Mouse (Mus musculus) lung, adult 18-20 months (tissue): ENCODE data around the gene 1110008L16Rik.
"Not testable (repeated sequence)": the region's sequence is repeated elsewhere in the genome, so short reads cannot be mapped to it uniquely, and the experiment has no call there.

Source experiments
- DNase-seq, 2 experiments: peaks; one replicate each; pipeline ENCODE4 v3.0.0; 2022; ENCODE audit warnings: mixed read lengths in 2 of 2

1110008L16Rik gene

DNA sequence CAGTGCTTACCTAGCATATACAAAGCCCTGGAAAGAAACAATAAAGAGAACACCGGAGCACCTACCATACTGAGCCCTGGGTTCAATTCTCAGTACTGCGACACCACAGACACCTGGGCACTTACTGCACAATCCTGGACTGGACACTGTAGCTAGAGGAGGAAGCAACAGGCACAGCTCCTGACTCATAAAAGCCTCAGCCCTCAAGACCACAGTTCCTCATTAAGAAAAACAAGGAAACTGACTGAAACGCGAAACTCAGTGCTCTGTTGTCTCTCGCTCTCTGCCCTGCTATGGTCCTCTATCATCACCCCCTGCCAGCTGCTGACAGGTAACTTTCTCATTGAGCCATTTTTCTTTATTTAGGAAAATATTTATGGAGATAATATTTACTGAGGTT is at the start of gene 1110008L16Rik:
Gene 1110008L16Rik, plus strand, starts transcription at position 242 of the 400 bp plus-strand sequence.
- DNase-seq: no peak

DNA sequence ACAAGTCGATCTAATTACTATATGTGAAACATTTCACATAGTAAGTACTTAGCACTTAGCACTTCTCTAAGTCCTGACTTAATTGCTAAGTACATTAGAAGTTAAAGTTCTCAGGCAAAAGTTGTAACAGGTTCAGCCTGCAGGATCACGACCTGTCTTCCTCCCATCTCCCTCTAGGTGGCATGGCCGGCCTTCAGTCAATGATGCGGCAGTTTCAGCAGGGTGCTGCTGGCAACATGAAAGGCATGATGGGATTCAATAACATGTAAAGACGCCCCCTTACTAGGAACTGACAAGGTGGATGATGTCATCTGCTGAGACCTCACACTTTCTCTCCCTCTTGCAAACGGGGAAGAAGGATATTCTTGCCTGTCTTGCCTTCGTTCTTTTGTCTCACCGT is 37.4 kb upstream of the 1110008L16Rik start:
- not testable (repeated sequence) for DNase-seq

DNA sequence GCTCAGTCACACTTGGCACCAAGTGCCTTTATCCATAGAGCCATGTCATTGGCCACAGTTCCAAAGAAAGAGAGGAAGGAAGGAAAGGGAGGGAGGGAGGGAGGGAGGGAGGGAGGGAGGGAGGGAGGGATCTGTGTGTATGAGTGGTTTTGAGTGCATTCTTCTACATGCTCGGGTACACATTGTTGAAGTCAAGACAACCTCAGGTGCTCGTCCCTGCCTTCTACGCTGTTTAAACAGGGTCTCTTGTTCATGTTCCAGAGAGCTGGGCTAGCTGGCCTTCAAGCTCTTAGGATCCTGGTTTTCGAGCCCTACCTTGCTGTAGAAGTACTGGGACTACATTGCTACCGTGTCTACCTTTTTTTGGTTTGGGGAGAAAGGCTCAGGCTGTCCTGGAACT is 36.0 kb upstream of the 1110008L16Rik start:
- DNase-seq: not testable (repeated sequence)

DNA sequence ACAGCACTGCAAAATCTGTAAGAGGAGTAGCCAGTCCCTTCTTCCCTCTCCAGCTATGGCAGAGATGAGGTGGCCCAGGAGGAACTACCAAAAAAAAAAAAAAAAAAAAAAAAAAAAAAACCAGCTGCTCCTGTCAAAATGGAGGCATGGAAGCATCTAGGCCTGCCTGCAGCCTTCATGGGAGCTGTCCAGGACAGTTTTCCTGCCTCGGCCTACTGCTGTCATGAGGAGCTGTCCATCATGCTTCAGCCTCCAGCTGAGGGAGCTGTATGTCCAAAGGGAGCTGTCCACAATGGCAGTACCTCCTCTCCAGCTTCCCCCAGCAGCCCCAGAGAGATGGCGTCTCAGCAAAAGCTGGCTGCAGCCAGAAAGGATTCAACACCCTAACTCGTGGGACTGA is 27.1 kb upstream of the 1110008L16Rik start:
- DNase-seq: no peak

DNA sequence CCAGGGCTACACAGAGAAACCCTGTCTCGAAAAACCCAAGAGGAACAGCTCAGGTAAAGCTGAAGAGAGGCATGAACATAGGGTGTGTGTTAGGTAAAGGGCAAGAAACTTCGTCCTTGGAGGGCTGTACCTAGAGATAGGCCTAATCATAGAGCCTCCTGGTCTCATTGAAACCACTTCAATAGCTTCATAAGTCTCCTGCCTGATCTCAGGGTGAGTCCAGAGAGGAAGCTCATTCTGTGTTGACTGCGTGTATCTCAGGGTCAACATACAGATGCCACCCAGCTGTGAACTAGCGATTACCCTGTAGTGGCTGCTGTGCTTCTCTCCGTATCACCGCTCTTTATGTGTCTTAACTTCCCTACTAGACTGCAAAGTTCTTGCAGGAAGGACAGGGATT is 21.8 kb upstream of the 1110008L16Rik start:
- not testable (repeated sequence) for DNase-seq

DNA sequence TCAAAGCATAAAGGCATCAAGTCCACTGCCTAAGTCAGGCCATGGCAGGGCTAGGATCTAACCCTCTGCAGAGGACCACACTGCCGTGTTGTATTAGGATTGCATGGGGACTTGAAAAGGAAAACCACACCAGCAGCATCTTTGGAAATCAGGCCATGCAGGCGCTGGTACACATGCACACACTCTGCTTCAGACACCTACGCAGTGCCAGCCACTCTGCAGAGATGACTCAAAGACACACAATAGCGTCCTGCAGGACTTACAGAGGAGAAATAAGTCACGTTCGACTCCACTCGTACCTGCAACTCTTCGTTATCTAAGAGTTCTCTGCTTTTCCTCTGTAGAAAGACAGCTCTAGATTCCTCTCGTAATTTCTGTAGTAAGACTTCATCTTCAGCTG is 1.3 kb upstream of the 1110008L16Rik start:
- no peak for DNase-seq

DNA sequence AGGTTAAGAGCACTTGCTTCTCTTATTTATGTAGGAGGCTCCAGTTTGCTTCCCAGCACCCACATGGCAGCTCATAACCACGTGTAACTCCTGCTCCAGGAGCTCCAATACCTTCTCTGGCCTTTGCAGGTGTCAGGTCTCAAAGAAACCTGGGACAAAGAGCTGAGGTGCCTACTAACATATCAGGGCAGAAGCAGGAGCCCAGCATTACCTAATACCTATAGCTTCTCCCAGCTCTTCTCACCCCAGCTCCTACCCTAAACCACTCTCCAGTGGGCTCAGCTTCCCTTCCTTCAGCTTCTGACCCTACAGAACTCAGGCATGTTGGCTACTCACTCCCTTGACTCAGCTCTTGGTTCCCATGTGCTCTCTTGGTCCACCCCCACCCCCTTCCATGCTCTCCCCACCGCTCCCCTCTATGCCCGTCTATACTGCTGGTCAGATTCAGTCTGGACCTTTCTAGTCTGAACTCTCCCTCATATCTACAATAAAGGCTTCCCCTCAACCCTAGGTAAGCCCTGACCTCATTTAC is 1.5 kb downstream of the 1110008L16Rik start:
- no peak for DNase-seq

DNA sequence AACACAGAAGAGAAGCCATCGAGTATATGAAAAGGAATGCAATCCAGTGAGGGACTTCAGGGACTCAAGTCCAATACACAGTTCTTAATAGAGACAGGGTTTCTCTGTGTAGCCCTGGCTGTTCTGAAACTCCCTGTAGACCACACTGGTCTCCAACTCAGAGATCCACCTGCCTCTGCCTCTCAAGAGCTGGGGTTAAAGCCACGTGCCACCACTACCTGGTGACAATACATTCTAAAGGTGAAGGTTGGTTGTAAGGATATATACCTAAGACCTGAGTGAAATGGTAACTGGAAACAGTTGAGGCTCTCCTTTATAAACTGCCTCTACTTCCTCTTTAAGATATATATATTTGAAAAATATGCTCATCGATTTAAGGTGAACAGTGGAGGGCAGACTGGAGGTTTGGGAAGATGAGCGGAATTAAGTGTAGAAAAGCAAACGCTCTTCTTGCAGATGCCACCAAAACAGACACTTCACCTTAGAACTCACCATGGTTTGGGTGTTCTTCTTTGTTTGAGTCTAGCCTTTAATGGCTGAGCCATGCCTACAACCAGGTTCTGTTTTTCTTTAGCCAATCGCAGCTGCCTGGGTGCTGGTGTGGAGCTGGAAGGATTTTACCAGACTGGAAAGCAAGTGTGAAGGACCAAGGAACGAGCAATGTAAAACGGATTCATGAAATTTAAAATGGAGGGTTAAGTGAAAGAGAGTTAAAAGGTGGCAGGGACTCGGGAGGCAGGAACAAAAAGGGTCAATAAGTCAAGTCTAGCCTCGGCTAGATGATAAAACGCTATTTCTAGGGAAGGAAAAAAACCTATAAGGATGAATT is 2.3 kb downstream of the 1110008L16Rik start:
- DNase-seq: no peak

DNA sequence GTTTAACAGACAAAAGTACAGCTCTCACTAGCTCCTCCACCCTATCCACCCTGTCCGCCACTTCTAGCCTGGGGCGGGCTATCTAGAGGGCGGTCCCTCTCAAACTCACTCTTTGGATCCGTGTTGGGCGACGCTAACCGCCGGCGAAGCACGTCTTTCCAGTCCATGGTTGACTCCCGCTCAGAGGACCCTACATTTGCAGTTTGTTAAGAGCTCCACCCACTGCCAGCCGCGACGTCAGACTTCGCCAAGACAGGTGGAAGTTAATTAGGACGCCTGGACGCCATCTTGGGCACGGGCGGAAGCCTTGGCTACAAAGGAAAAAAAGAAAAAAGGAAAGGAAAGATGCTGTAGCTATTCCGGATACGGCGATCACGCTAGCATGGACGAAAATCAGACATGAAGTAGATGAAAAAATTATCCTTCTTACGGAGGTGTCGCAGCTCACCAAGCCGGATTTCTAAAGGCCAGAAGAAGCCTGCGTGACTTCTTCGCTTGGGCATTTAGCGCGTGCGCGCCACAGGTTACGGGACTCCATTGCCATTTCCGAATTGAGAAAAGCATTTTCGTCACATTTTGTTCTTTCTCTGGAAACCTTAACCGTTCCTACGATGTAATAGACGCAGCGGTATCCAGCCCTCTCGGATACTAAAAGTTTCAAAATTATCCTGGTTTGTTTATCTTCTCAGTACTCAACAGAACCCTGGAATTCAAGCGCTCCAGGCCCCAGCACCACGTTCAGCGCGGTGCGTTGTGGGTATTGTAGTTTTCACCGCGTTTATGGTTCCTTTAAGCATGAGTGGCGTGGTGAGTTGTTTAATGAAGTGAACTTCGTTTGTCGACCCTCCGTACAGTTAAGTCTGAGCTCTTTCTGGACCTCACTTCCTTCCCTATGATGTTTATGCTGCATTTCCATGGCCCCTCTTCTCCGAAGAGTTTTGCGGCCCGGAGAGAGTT is 3.4 kb downstream of the 1110008L16Rik start, which contains the start of gene Ppp2r3c:
Gene Ppp2r3c, minus strand, starts transcription at position 514 of the 957 bp plus-strand sequence.
- peak; percentile 95 to 96 for DNase-seq

DNA sequence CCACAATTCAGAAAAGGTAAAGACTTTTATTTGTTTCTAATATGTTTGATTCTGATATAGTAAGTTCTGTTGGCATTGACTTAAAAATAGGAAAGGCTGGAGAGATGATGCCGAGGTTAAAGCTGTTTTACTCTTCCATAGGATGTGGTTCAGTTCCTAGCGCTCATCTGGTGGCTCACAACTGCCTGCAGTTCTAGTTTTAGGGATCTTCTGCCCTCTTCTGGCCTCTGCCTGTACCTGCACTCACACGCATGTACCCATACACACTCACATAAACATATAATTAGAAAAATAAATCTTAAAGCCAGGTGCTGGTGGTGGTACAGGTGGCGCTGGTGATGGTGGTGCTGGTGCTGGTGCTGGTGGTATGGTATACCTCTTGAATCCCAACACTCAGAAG is 7.0 kb downstream of the 1110008L16Rik start:
- no peak for DNase-seq

DNA sequence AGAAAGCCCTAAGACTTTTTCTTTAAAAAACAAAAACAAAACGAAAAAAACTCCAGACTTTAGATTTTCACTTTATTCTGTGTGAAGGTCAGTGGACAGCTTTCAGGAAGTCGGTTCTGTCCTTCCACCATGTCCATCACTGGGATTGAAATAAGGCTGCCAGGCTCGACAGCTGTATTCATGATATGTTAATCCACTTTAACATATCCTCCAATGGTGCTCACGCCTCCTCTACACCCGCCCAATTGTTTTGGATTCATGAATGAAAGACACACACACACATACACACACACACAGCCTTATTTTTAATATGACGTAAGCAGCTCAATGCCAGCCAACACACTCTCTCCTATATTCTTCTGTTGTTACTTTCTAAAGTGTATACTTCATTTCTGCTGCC is 8.2 kb downstream of the 1110008L16Rik start:
- no peak for DNase-seq

DNA sequence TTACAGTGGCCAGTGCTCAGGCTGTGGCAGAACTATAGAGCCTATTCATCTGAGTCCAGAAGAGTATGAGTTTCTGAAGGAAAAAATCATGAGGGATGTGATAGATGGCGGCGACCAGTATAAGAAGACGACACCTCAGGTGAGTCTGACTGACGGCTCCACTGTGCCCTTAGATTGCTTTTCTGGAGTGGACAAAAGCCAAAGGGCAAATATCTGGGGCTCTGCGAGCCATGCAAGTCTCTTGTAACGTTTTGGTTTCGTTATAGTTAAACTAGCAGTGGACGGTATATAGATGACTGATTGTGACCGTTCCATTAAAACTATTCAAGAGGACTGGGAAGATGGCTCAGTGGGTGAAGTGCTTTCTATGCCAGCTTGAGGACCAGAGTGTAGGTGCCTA is 9.4 kb downstream of the 1110008L16Rik start:
- DNase-seq: no peak

DNA sequence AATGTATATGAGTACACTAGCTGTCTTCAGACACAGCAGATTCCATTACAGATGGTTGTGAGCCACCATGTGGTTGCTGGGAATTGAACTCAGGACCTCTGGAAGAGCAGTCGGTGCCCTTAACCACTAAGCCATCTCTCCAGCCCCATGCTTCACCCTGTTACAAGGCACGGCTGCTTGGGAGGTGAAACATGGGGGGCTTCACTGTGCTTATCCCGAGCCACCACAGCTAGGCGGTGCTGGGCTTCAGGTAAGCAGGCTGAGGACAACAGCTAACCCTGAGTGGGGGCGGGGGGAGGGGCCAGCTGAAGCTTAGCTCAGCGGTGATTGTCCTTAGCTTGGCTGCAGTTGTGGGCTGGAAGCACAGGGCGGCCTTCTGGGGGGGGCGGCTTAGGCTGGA is 10.1 kb downstream of the 1110008L16Rik start:
- DNase-seq: no peak

DNA sequence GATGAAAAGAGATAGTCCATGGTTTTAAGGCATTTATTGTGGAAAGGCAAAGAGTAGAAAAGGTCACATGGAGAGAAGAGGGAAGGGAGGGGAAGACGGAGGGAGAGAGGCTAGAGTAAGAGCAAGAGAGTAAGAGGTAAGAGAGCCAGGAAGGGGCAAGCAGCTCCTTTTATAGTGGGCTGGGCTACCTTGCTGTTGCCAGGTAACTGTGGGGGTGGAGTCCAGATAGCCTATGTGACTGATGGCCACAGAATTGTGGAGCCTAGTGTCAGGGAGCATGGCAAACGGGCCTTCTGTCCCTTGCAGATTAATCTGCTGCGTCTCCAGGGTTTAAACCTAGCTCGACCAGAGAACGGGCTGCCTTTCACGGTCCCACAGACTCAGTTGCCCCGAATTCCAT is 12.5 kb downstream of the 1110008L16Rik start:
- no peak for DNase-seq

DNA sequence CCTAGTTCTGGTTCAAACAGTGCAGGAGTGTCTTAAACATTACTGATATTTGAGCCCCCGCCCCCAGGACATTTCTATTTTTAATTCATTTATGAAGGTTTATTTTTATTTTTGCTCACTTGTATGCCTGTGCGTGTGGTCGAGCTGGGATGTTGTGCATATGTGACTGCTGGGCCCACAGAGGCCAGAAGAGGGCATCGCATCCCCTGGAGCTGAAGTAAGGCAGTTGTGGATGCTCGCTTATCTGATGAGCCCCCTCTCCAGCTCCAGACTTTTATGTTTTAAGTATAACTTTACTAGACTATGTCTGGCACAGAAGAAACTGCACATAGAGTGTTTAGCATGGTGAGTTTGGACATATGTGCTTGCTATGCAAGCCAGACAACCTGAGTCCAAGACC is 14.5 kb downstream of the 1110008L16Rik start:
- DNase-seq: no peak

DNA sequence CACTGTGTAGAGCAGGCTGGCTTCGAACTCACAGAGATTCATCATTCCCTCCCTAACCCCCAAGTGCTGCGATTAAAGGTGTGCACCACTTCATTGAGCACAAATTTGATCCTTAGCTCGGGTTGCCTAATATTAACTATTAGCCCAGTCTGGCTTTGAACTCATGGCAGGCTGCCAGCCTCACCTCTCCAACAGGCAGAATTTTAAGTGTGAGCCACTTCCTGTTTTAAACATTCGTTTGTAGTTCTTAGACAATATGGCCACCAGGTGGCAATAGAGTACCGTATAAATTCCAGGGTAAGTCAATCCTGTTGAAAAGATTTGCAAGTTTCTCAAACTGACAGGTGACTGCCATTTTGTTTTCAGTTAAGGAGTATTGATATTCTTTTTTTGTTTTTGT is 15.8 kb downstream of the 1110008L16Rik start:
- peak; percentile 82 to 91 for DNase-seq

DNA sequence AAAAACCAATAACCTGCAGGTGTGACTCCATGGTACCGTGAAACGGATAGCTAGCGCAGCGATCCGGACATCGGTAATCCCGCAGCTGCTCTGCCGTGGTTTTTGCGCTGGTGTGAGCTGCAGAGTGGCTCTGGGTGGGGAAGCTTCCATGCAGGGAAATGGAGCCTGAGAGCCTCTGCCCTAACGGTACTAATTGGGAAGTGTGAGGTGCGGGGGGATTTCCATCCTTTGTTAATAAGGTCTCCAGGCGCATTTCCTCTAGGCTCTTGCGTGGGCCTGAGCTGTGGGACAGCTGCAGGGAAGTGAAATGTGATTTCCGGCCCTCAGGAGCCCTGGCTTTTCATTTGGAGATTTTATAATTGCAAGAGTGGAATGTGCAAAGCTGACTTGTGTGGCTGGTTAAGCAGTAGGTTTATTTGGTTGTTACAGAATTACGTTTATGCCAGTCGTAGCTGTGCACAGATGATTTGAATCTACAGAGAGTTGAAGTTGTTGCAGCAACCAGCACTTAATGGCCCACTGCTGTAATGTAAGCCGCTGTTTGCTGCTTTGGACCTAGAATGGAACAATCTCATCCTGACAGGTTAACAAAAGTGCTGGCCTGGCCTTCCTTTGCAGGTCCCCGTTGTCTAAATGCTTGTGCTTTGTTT is 22.4 kb downstream of the 1110008L16Rik start:
- no peak for DNase-seq

DNA sequence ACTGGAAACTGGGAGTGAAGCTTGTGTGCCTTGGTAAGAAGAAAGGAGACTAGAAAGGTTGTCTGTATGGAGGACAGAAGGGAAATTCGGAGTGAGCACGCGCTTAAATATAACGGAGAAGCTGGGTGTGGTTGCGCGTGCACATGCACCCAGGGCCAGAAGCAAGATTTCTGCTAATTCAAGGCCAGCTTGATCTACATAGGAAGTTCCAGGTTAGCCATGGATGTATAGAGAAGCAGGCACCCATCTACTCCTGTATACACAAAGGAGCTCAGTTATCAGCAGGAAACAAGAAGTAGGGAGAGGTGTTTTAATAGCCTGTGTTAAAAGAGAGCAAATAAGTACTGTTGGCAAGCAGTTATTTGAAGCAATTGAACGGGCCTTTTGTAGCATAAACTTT is 26.3 kb downstream of the 1110008L16Rik start:
- no peak for DNase-seq

DNA sequence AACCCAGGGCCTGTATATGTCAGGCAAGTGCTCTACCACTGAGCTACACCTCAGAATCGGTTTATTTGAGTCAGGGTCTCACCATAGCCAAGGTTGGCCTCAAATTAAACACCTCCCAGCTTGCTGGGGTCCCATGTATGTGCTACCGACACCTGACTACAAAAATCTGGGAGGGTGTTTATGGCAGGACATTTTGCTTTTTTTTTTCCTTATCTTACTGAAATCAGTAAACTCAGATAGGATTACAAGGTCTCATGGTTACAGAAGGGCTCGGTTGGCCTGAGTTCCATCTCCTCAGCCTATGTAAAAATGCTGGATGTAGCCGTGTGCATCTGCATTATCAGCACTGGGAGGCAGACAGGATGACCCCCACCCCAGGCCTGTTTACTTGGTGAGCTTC is 29.4 kb downstream of the 1110008L16Rik start:
- DNase-seq: no peak

DNA sequence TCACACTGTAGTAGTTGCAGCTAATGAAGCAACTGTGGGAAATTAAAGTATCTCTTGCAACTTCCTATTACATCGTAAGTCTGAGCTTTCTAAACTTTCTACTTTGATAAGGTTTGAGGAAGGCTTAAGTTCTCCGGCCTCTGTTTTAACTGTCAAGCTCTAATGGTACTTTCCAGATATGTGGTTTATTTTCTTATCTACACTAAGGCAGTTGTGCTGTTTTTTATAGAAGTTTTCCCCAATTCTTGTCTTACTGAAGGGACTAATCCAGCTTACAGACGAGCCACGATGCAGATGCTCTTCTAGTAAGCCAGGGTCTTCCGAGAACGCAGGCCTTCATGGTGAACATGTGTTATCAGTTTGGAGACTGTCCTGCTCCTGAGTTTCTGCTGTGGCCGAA is 30.0 kb downstream of the 1110008L16Rik start:
- no peak for DNase-seq

DNA sequence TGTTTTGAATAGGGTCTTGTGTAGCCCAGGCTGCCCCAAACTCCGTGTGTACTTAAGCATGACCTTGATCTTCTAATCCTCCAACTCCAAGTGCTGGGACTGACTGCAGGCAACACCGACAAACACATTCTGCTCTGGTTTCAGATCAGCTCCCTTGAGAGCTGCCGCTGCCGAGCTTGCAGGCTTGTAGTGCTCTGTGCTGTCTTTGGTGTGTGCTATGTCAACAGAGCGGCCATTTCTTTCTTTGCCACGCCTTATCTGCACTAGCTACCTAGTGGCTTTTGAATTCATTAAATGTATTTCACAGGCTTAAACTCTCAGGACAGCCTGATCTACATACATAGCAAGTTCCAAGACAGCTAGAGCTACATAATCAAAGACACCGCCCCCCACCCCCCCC is 34.3 kb downstream of the 1110008L16Rik start:
- DNase-seq: no peak

DNA sequence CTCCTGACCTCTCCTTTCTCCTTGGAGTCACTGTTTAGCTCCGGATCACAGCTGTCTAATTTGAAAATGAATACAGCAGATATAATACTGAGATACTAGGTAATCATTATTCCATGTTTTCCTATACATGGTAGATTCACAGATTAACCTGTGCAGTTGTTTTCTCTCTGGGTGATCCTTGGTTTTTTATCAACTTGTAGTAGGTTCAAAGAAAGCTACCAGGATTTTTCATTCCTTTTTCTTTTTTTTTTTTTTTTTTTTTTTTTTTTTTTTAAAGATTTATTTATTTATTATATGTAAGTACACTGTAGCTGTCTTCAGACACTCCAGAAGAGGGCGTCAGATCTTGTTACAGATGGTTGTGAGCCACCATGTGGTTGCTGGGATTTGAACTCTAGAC is 39.1 kb downstream of the 1110008L16Rik start:
- DNase-seq: not testable (repeated sequence)

DNA sequence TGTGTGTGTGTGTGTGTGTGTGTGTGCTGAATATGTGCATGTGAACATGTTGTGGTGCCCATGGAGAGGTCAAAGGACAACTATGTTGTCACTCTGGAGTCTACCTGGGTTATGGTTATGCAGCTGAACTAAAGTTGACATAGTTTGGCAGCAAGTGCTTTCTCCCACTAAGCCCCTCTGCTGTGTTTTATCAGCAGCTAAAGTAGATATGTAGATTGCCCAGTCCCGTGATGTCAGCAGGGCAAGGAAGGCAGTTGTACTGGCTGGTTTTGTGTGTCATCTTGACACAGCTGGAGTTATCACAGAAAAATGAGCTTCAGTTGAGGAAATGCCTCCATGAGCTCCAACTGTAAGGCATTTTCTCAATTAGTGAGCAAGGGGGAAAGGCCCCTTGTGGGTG is 43.7 kb downstream of the 1110008L16Rik start:
- DNase-seq: not testable (repeated sequence)
